Comparison of ENCODE assay signal across 8 mouse cellular contexts in genomic region chr10:59950716-59951191, GRCm38 (mm10). TPM values are rescaled to one million over a fixed set of nuclear protein-coding genes. Genes with fewer than 3 reads are reported as not detected.
A peak's percentile ranks its signal among the peaks of the same experiment; 100 is the strongest.
DNase-seq lines count a peak whose midpoint lies in the region; ATAC-seq and TF ChIP-seq lines count a peak whose summit lies in the region.

No protein-coding gene starts in this region.

- under 1% methylated on average over 23 of the region's 23 CpGs for WGBS in forebrain, embryonic 10.5 days
- WGBS in heart, embryonic 16.5 days, result under 1% methylated on average over 23 of the region's 23 CpGs
- WGBS in liver, postnatal 0 days (ENCODE audit: insufficient replicate concordance), result 1% methylated on average over 23 of the region's 23 CpGs
- WGBS in neural tube, embryonic 13.5 days, result under 1% methylated on average over 23 of the region's 23 CpGs

- H3K4me3 ChIP-seq in C2C12 (ENCODE audit: insufficient read depth, poor library complexity, severe bottlenecking), result peak overlapping the region; percentile 93
- peak overlapping the region; percentile 88 for H3K4me3 ChIP-seq in forebrain, embryonic 10.5 days
- H3K4me3 ChIP-seq in heart, embryonic 16.5 days (ENCODE audit: low read length), result peak overlapping the region; percentile 94
- H3K4me3 ChIP-seq in liver, postnatal 0 days (ENCODE audit: low read depth, low read length), result peak overlapping the region; percentile 74
- peak overlapping the region; percentile 95 for H3K4me3 ChIP-seq in neural tube, embryonic 13.5 days
- peak overlapping the region; percentile 92 for H3K4me3 ChIP-seq in testis, adult 2 months (ENCODE audit: control insufficient read depth, low read depth, low read length)

- peak overlapping the region; percentile 84 for H3ac ChIP-seq in C2C12 (ENCODE audit: control insufficient read depth, insufficient read length, low read depth)

- peak overlapping the region; percentile 86 for H3K4me2 ChIP-seq in heart, embryonic 16.5 days (ENCODE audit: low read depth, low read length)
- H3K4me2 ChIP-seq in liver, postnatal 0 days (ENCODE audit: low read depth, low read length), result peak overlapping the region; percentile 97
- peak overlapping the region; percentile 98 for H3K4me2 ChIP-seq in neural tube, embryonic 13.5 days

- H3K36me3 ChIP-seq in C2C12 (ENCODE audit: control insufficient read depth, insufficient read depth), result peaks cover 5% of the 10 kb centered on the region
- peaks cover 15% of the 10 kb centered on the region for H3K36me3 ChIP-seq in forebrain, embryonic 10.5 days (replicated peaks)
- H3K36me3 ChIP-seq in heart, embryonic 16.5 days (ENCODE audit: control insufficient read depth, insufficient read depth), result no peaks in the 10 kb centered on the region
- peaks cover 11% of the 10 kb centered on the region for H3K36me3 ChIP-seq in liver, postnatal 0 days (replicated peaks; ENCODE audit: insufficient read depth, low read length)
- H3K36me3 ChIP-seq in neural tube, embryonic 13.5 days, result no peaks in the 10 kb centered on the region
- H3K36me3 ChIP-seq in testis, adult 2 months (ENCODE audit: control insufficient read depth, insufficient read depth, low read length), result no peaks in the 10 kb centered on the region

- H3K9ac ChIP-seq in heart, embryonic 16.5 days (ENCODE audit: low read length), result peak overlapping the region; percentile 99
- H3K9ac ChIP-seq in liver, postnatal 0 days (replicated peaks), result peak overlapping the region; percentile 87
- H3K9ac ChIP-seq in neural tube, embryonic 13.5 days, result peak overlapping the region; percentile 97

- H3K4me1 ChIP-seq in forebrain, embryonic 10.5 days, result peaks cover 62% of the 10 kb centered on the region
- peaks cover 29% of the 10 kb centered on the region for H3K4me1 ChIP-seq in heart, embryonic 16.5 days (ENCODE audit: control insufficient read depth, insufficient read depth, low read length)
- peaks cover 19% of the 10 kb centered on the region for H3K4me1 ChIP-seq in liver, postnatal 0 days (ENCODE audit: insufficient read depth)
- H3K4me1 ChIP-seq in neural tube, embryonic 13.5 days (replicated peaks), result peaks cover 48% of the 10 kb centered on the region
- H3K4me1 ChIP-seq in testis, adult 2 months (ENCODE audit: control insufficient read depth, insufficient read depth, low read length), result peaks cover 35% of the 10 kb centered on the region

- no peaks in the 10 kb centered on the region for H3K9me3 ChIP-seq in forebrain, embryonic 10.5 days
- H3K9me3 ChIP-seq in heart, embryonic 16.5 days (replicated peaks; ENCODE audit: control insufficient read depth, low read length), result no peaks in the 10 kb centered on the region
- no peaks in the 10 kb centered on the region for H3K9me3 ChIP-seq in liver, postnatal 0 days (ENCODE audit: low read length)
- no peaks in the 10 kb centered on the region for H3K9me3 ChIP-seq in neural tube, embryonic 13.5 days

- H3K27me3 ChIP-seq in C2C12 (ENCODE audit: control insufficient read depth, insufficient read depth, insufficient read length), result no peaks in the 10 kb centered on the region
- H3K27me3 ChIP-seq in forebrain, embryonic 10.5 days (ENCODE audit: poor library complexity, severe bottlenecking), result no peaks in the 10 kb centered on the region; the same call in 1 of the 2 replicates
- H3K27me3 ChIP-seq in heart, embryonic 16.5 days (ENCODE audit: control insufficient read depth, insufficient read depth, low read length), result no peaks in the 10 kb centered on the region
- no peaks in the 10 kb centered on the region for H3K27me3 ChIP-seq in liver, postnatal 0 days (ENCODE audit: insufficient read depth, low read length)
- no peaks in the 10 kb centered on the region for H3K27me3 ChIP-seq in neural tube, embryonic 13.5 days
- H3K27me3 ChIP-seq in testis, adult 2 months (ENCODE audit: control insufficient read depth, insufficient read depth, low read length), result no peaks in the 10 kb centered on the region

- 0 out of 2 replicates have a peak, but pooled peaks have one; percentile 10 for TF ChIP-seq POLR2A in brain, embryonic 14.5 days (IDR thresholded peaks at IDR 0.05; ENCODE audit: borderline replicate concordance, extremely low read depth, insufficient read depth, insufficient read length, poor library complexity, severe bottlenecking)
- TF ChIP-seq POLR2A in testis, adult 2 months (IDR thresholded peaks at IDR 0.05; ENCODE audit: control insufficient read depth, low read depth, low read length), result peak; percentile 42; the same call in 1 of the 2 replicates

- peak; percentile 23 for ATAC-seq in heart, embryonic 16.5 days (replicated peaks; ENCODE audit: extremely low read depth, insufficient read depth, low FRiP score)
- peak; percentile 18 for ATAC-seq in liver, postnatal 0 days
- ATAC-seq in neural tube, embryonic 13.5 days (ENCODE audit: low read depth), result peak; percentile 40

- TF ChIP-seq CTCF in C2C12 (IDR thresholded peaks at IDR 0.05; ENCODE audit: control insufficient read depth, insufficient read depth, insufficient read length), result peak; percentile 92
- peak; percentile 67 for TF ChIP-seq CTCF in brain, embryonic 14.5 days (IDR thresholded peaks at IDR 0.05; ENCODE audit: borderline replicate concordance, extremely low read depth, insufficient read depth, insufficient read length)
- TF ChIP-seq CTCF in liver, postnatal 0 days (IDR thresholded peaks at IDR 0.05; ENCODE audit: low read depth), result peak; percentile 81
- TF ChIP-seq CTCF in testis, adult 2 months (IDR thresholded peaks at IDR 0.05; ENCODE audit: control insufficient read depth, insufficient read depth, insufficient replicate concordance, low read depth, low read length), result peak; percentile 39; the same call in 1 of the 2 replicates

- no peak for TF ChIP-seq EP300 in liver, postnatal 0 days (IDR thresholded peaks at IDR 0.05; ENCODE audit: low read depth)

- H3K79me2 ChIP-seq in C2C12 (ENCODE audit: control insufficient read depth, insufficient read depth), result peaks cover 21% of the 10 kb centered on the region

- H3K27ac ChIP-seq in forebrain, embryonic 10.5 days, result peak overlapping the region; percentile 96
- H3K27ac ChIP-seq in heart, embryonic 16.5 days (ENCODE audit: low read length), result peak overlapping the region; percentile 95
- H3K27ac ChIP-seq in liver, postnatal 0 days (ENCODE audit: low read depth), result peak overlapping the region; percentile 88
- H3K27ac ChIP-seq in neural tube, embryonic 13.5 days (replicated peaks), result peak overlapping the region; percentile 98
- peak overlapping the region; percentile 82 for H3K27ac ChIP-seq in testis, adult 2 months (ENCODE audit: control insufficient read depth, insufficient read depth, low read depth, low read length)

- H3K79me3 ChIP-seq in C2C12 (ENCODE audit: low read depth), result peaks cover 17% of the 10 kb centered on the region

- peak; percentile 94 for DNase-seq in brain, embryonic 14.5 days (ENCODE audit: low read depth)
- peak; percentile 69 for DNase-seq in forebrain, embryonic 10.5 days (ENCODE audit: extremely low spot score, low spot score)
- peak; percentile 83 to 91 for DNase-seq in kidney, postnatal 25 days
- DNase-seq in liver, postnatal 0 days, result peak; percentile 83

TF ChIP-seq in C2C12, 6 proteins besides CTCF, POLR2A, EP300 and RAD21:
- TF ChIP-seq FOSL1 (IDR thresholded peaks at IDR 0.05; ENCODE audit: insufficient read depth, low read length, poor library complexity, severe bottlenecking) (no peak), MAX (IDR thresholded peaks at IDR 0.05) (peak; percentile 43)

RNA-seq across cellular contexts. Expression of gene Ddit4, which starts 0.9 kb away (rescaled TPM):
- 62.7 TPM for polyA plus RNA-seq in C2C12 (2012; fragmentation: generic; extraction: Trizol)
- 82.4 and 114 TPM in 2 replicates for polyA plus RNA-seq in brain, embryonic 14.5 days (2012; rRNA removed)
- polyA plus RNA-seq in forebrain, embryonic 10.5 days (2016; fragmentation: Nextera tagmentation; extraction: Ambion mirVana), result 32.7 and 35.3 TPM in 2 replicates
- polyA plus RNA-seq in heart, embryonic 16.5 days (2015; fragmentation: Nextera tagmentation; extraction: Ambion mirVana), result 29.0 and 31.9 TPM in 2 replicates
- 3.6 and 5.2 TPM in 2 replicates for polyA plus RNA-seq in liver, postnatal 0 days (2015; fragmentation: Nextera tagmentation; extraction: Ambion mirVana)
- polyA plus RNA-seq in neural tube, embryonic 13.5 days (2015; fragmentation: Nextera tagmentation; extraction: Ambion mirVana), result 72.8 and 78.2 TPM in 2 replicates
- polyA plus RNA-seq in testis, adult 2 months (2012; rRNA removed), result 19.9 and 23.0 TPM in 2 replicates

RNA-seq across cellular contexts. Expression of gene Ascc1, which starts 51.9 kb away (rescaled TPM):
- 24.1 TPM for polyA plus RNA-seq in C2C12 (2012; fragmentation: generic; extraction: Trizol)
- 32.8 and 36.3 TPM in 2 replicates for polyA plus RNA-seq in brain, embryonic 14.5 days (2012; rRNA removed)
- polyA plus RNA-seq in forebrain, embryonic 10.5 days (2016; fragmentation: Nextera tagmentation; extraction: Ambion mirVana), result 33.5 and 34.7 TPM in 2 replicates
- polyA plus RNA-seq in heart, embryonic 16.5 days (2015; fragmentation: Nextera tagmentation; extraction: Ambion mirVana), result 41.9 and 44.1 TPM in 2 replicates
- 14.1 and 14.7 TPM in 2 replicates for polyA plus RNA-seq in liver, postnatal 0 days (2015; fragmentation: Nextera tagmentation; extraction: Ambion mirVana)
- 41.7 and 44.5 TPM in 2 replicates for polyA plus RNA-seq in neural tube, embryonic 13.5 days (2015; fragmentation: Nextera tagmentation; extraction: Ambion mirVana)
- polyA plus RNA-seq in testis, adult 2 months (2012; rRNA removed), result 97.0 and 99.2 TPM in 2 replicates

RNA-seq across cellular contexts. Expression of gene Anapc16, which starts 52.2 kb away (rescaled TPM):
- 104 TPM for polyA plus RNA-seq in C2C12 (2012; fragmentation: generic; extraction: Trizol)
- 85.9 and 112 TPM in 2 replicates for polyA plus RNA-seq in brain, embryonic 14.5 days (2012; rRNA removed)
- polyA plus RNA-seq in forebrain, embryonic 10.5 days (2016; fragmentation: Nextera tagmentation; extraction: Ambion mirVana), result 96.8 and 108 TPM in 2 replicates
- polyA plus RNA-seq in heart, embryonic 16.5 days (2015; fragmentation: Nextera tagmentation; extraction: Ambion mirVana), result 89.3 and 90.1 TPM in 2 replicates
- 37.3 and 37.7 TPM in 2 replicates for polyA plus RNA-seq in liver, postnatal 0 days (2015; fragmentation: Nextera tagmentation; extraction: Ambion mirVana)
- polyA plus RNA-seq in neural tube, embryonic 13.5 days (2015; fragmentation: Nextera tagmentation; extraction: Ambion mirVana), result 98.1 and 118 TPM in 2 replicates
- 41.3 and 42.5 TPM in 2 replicates for polyA plus RNA-seq in testis, adult 2 months (2012; rRNA removed)

Comparison
In these comparisons a context has a peak if more than half of its experiments do, and no peak if none do; other contexts are left out.
1. Peak in every context shown above with its lines: DNase-seq, ATAC-seq, H3K4me3 ChIP-seq and H3K27ac ChIP-seq.
2. CTCF ChIP-seq: peak in every context shown above with its lines; median percentile 92 in C2C12; 81 in liver, postnatal 0 days; 67 in brain, embryonic 14.5 days; 39 in testis, adult 2 months.